Mouse (Mus musculus) ES-E14 (cell line): ENCODE data around the gene Nav1. TPM values are rescaled to one million over a fixed set of nuclear protein-coding genes. Genes with fewer than 3 reads are reported as not detected.

Source experiments
- DNase-seq: peaks from one replicate; pipeline ENCODE4 v3.0.0-alpha.2; 2013; ENCODE audit warnings: low read depth, low spot score
- H3K27ac ChIP-seq: 2 replicates; pipeline ENCODE4 v1.5.1; 2012; ENCODE audit warnings: low read depth, mild to moderate bottlenecking, low read length, moderate library complexity, mixed read lengths; ENCODE audit not compliant: poor library complexity, insufficient read depth, severe bottlenecking
- H3K36me3 ChIP-seq: 2 replicates; pipeline ENCODE4 v1.6.1; 2012; ENCODE audit warnings: mild to moderate bottlenecking, low read length, moderate library complexity, mixed read lengths; ENCODE audit not compliant: control insufficient read depth, poor library complexity, insufficient read depth, severe bottlenecking
- H3K4me1 ChIP-seq, 2 experiments: fragments of 150-350 bp in 1 of 2; sonication (generic) in 1 of 2; 2 replicates each; pipeline ENCODE4 v1.6.1; 2012; ENCODE audit warnings: low read length in 2 of 2, mild to moderate bottlenecking in 1 of 2, mixed read lengths in 1 of 2; ENCODE audit not compliant: control insufficient read depth in 2 of 2, insufficient read depth in 2 of 2, poor library complexity in 1 of 2
- H3K4me3 ChIP-seq, 2 experiments: fragments of 150-350 bp in 1 of 2; sonication (generic) in 1 of 2; 2 replicates each; pipeline ENCODE4 v1.5.1; 2012; ENCODE audit warnings: low read length in 2 of 2, low read depth in 1 of 2, mild to moderate bottlenecking in 1 of 2, mixed read lengths in 1 of 2; ENCODE audit not compliant: insufficient read depth in 1 of 2, poor library complexity in 1 of 2, severe bottlenecking in 1 of 2
- H3K9ac ChIP-seq: 2 replicates; pipeline ENCODE4 v1.6.1; 2012; ENCODE audit warnings: low read depth, mild to moderate bottlenecking, low read length, mixed read lengths; ENCODE audit not compliant: poor library complexity, insufficient read depth, severe bottlenecking
- H3K9me3 ChIP-seq: fragments of 150-350 bp; sonication (generic); 2 replicates; pipeline ENCODE4 v1.6.1; 2012; ENCODE audit warnings: low read depth, mild to moderate bottlenecking, low read length; ENCODE audit not compliant: control insufficient read depth, insufficient read depth
- CHD2 ChIP-seq: IDR thresholded peaks from 2 replicates; pipeline ENCODE4 v1.6.1; 2014; ENCODE audit warnings: mild to moderate bottlenecking, low read depth, low read length, inconsistent platforms
- HCFC1 ChIP-seq: IDR thresholded peaks from 2 replicates; pipeline ENCODE4 v1.6.1; 2012; ENCODE audit warnings: low read length, inconsistent platforms, borderline replicate concordance; ENCODE audit not compliant: insufficient read depth
- MAFK ChIP-seq: IDR thresholded peaks from 2 replicates; pipeline ENCODE4 v1.6.1; 2014; ENCODE audit warnings: mild to moderate bottlenecking, low read depth, low read length, inconsistent platforms; ENCODE audit not compliant: insufficient read depth
- ZC3H11A ChIP-seq: IDR thresholded peaks from 2 replicates; pipeline ENCODE4 v1.6.1; 2012; ENCODE audit warnings: low read depth, mild to moderate bottlenecking, inconsistent platforms, low read length, borderline replicate concordance
- ZNF384 ChIP-seq: IDR thresholded peaks from 2 replicates; pipeline ENCODE4 v1.6.1; 2012; ENCODE audit warnings: low read depth, low read length, inconsistent platforms
- in situ Hi-C, 2 experiments: fragments of 600-800 bp; cut with MboI; formaldehyde crosslinking; loops; one replicate each; pipeline ENCODE4 v1.15.1; 2025; ENCODE audit warnings: low sequenced_read_pairs in 2 of 2, inconsistent platforms in 1 of 2; ENCODE audit not compliant: unreplicated experiment in 2 of 2
- total RNA-seq: library from RNA; depleted of rRNA; stranded (reverse); fragments of 300-350 nt; gene quantifications from 2 replicates; pipeline ENCODE4 v1.2.3, GENCODE M21; 2012

Nav1 gene
- total RNA-seq, 1 experiment = 11.4 TPM

- Histone ChIP-seq H3K4me1 (no peaks in the 10 kb centered on the region), H3K36me3 (no peaks in the 10 kb centered on the region), H3K27ac (no peak overlapping the region), H3K9ac (no peak overlapping the region), H3K9me3 (no peaks in the 10 kb centered on the region), H3K4me3 (no peak overlapping the region)
- DNase-seq = no peak
- TF ChIP-seq ZNF384 = no peak
- TF ChIP-seq HCFC1 = no peak
- TF ChIP-seq CHD2 = no peak
- TF ChIP-seq MAFK = no peak
- no peak for TF ChIP-seq ZC3H11A
- in situ Hi-C loops = no loop called here
These were observed 2.5 kb upstream of the Nav1 start for GRCm38 (mm10) chr1:135609621-135610020.

- Histone ChIP-seq H3K4me1 (peaks cover 0 to 2% of the 10 kb centered on the region in 2 experiments; a peak in 1 of 4 replicates), H3K36me3 (peaks cover 6% of the 10 kb centered on the region; the same call in 1 of the 2 replicates), H3K27ac (no peak overlapping the region), H3K9ac (no peak overlapping the region), H3K4me3 (no peak overlapping the region), H3K9me3 (no peaks in the 10 kb centered on the region)
- no peak for DNase-seq
- TF ChIP-seq HCFC1 = no peak
- TF ChIP-seq ZC3H11A = no peak
- TF ChIP-seq ZNF384 = no peak
- TF ChIP-seq CHD2 = no peak
- TF ChIP-seq MAFK = no peak
- in situ Hi-C loops = no loop called here
These were observed 610 bp downstream of the Nav1 start for GRCm38 (mm10) chr1:135606355-135607015.

GRCm38 (mm10) chr1:135605530-135605929 is 1.6 kb downstream of the Nav1 start:
- H3K27ac ChIP-seq = no peak overlapping the region
- H3K9ac ChIP-seq = no peak overlapping the region
- TF ChIP-seq MAFK (no peak), CHD2 (no peak), HCFC1 (no peak), ZNF384 (no peak), ZC3H11A (no peak)
- no peak overlapping the region for H3K4me3 ChIP-seq
- in situ Hi-C loops = no loop called here
- H3K4me1 ChIP-seq = peaks cover 0 to 5% of the 10 kb centered on the region in 2 experiments; a peak in 2 of 4 replicates
- H3K9me3 ChIP-seq = no peaks in the 10 kb centered on the region
- DNase-seq = no peak
- peaks cover 6% of the 10 kb centered on the region; the same call in 1 of the 2 replicates for H3K36me3 ChIP-seq

GRCm38 (mm10) chr1:135604361-135605052 is 2.6 kb downstream of the Nav1 start:
- TF ChIP-seq MAFK (no peak), HCFC1 (no peak)
- Histone ChIP-seq H3K27ac (no peak overlapping the region), H3K9ac (no peak overlapping the region), H3K4me1 (peaks cover 0 to 9% of the 10 kb centered on the region in 2 experiments; a peak in 2 of 4 replicates), H3K4me3 (no peak overlapping the region), H3K36me3 (peaks cover 6% of the 10 kb centered on the region; the same call in 1 of the 2 replicates), H3K9me3 (no peaks in the 10 kb centered on the region)
- in situ Hi-C loops = no loop called here
- no peak for DNase-seq
